Mouse (Mus musculus) kidney, embryonic 16.5 days (tissue): ENCODE results near the gene Ankrd54. TPM values are rescaled to one million over a fixed set of nuclear protein-coding genes. Genes with fewer than 3 reads are reported as not detected.
A peak's percentile ranks its signal among the peaks of the same experiment; 100 is the strongest.

Source experiments
- ATAC-seq: fragments of 200-750 bp; cut with Nextera tagmentation; 2 replicates; pipeline ENCODE4 v1.8.0; 2017; ENCODE audit warnings: moderate TSS enrichment; ENCODE audit not compliant: low FRiP score, low TSS enrichment
- H3K27ac ChIP-seq: fragments of 300-500 bp; sonication (generic); 2 replicates; pipeline ENCODE4 v1.5.1; 2014; ENCODE audit warnings: low read length
- H3K27me3 ChIP-seq: fragments of 300-500 bp; sonication (generic); 2 replicates; pipeline ENCODE4 v1.6.1; 2014; ENCODE audit warnings: low read length, control low read depth, mixed read lengths; ENCODE audit not compliant: insufficient read depth
- H3K36me3 ChIP-seq: fragments of 300-500 bp; sonication (generic); 2 replicates; pipeline ENCODE4 v1.6.1; 2014; ENCODE audit warnings: low read length, control low read depth, mixed read lengths; ENCODE audit not compliant: insufficient read depth
- H3K4me1 ChIP-seq: fragments of 300-500 bp; sonication (generic); 2 replicates; pipeline ENCODE4 v1.6.1; 2014; ENCODE audit warnings: low read length, control low read depth, mixed read lengths; ENCODE audit not compliant: insufficient read depth
- H3K4me2 ChIP-seq: fragments of 300-500 bp; sonication (generic); replicated peaks from 2 replicates; pipeline ENCODE4 v1.6.1; 2014; ENCODE audit warnings: low read depth, low read length
- H3K4me3 ChIP-seq: fragments of 300-500 bp; sonication (generic); 2 replicates; pipeline ENCODE4 v1.5.1; 2014; ENCODE audit warnings: mild to moderate bottlenecking, low read length
- H3K9ac ChIP-seq: fragments of 300-500 bp; sonication (generic); replicated peaks from 2 replicates; pipeline ENCODE4 v1.6.1; 2014; ENCODE audit warnings: low read length
- H3K9me3 ChIP-seq: fragments of 300-500 bp; sonication (generic); 2 replicates; pipeline ENCODE4 v1.6.1; 2016; ENCODE audit warnings: low read length, control low read depth
- WGBS: fragments of 180-500 bp; shearing (Covaris S2); extraction: QIAGEN DNeasy Blood & Tissue Kit; methylation state at CpG from one replicate; pipeline ENCODE4 v1.1.7; 2014; 5-methylcytosine and 5-hydroxymethylcytosine counted together
- polyA plus RNA-seq: library from polyadenylated mRNA; unstranded; fragments of >200 nt; fragmentation: Nextera tagmentation; extraction: Ambion mirVana; gene quantifications from 2 replicates; pipeline ENCODE4 v1.2.1, GENCODE M21; 2015

Ankrd54 gene
- polyA plus RNA-seq, 1 experiment from 2014 or later: 52.5 TPM

- H3K27me3 ChIP-seq: no peaks in the 10 kb centered on the region
- peaks cover 12% of the 10 kb centered on the region for H3K4me1 ChIP-seq
- peaks cover 62% of the 10 kb centered on the region for H3K36me3 ChIP-seq
- no peak overlapping the region for H3K4me2 ChIP-seq
- no peak overlapping the region for H3K9ac ChIP-seq
- no peak overlapping the region for H3K4me3 ChIP-seq
- ATAC-seq: no peak
- WGBS: 83% methylated on average over 6 of the region's 6 CpGs
- no peaks in the 10 kb centered on the region for H3K9me3 ChIP-seq
- H3K27ac ChIP-seq: no peak overlapping the region
Observed at GRCm38 (mm10) chr15:79092284-79092683, 29.6 kb upstream of the Ankrd54 start.

GRCm38 (mm10) chr15:79079567-79079966 is 16.9 kb upstream of the Ankrd54 start:
- Histone ChIP-seq H3K4me1 (peaks cover 11% of the 10 kb centered on the region), H3K4me3 (no peak overlapping the region), H3K4me2 (no peak overlapping the region), H3K9ac (no peak overlapping the region), H3K9me3 (no peaks in the 10 kb centered on the region), H3K36me3 (peaks cover 79% of the 10 kb centered on the region), H3K27ac (no peak overlapping the region), H3K27me3 (no peaks in the 10 kb centered on the region)
- WGBS: 91% methylated on average over 7 of the region's 7 CpGs
- ATAC-seq: no peak

- Histone ChIP-seq H3K36me3 (peaks cover 42% of the 10 kb centered on the region), H3K4me2 (peak overlapping the region; percentile 90), H3K27me3 (no peaks in the 10 kb centered on the region), H3K4me1 (peaks cover 15% of the 10 kb centered on the region), H3K9ac (peak overlapping the region; percentile 87), H3K27ac (0 out of 2 replicates have a peak overlapping the region, but pooled peaks have one; percentile 92), H3K4me3 (peak overlapping the region; percentile 97), H3K9me3 (no peaks in the 10 kb centered on the region)
- WGBS: 35% methylated on average over 15 of the region's 15 CpGs
- ATAC-seq: no peak; the same call in 1 of the 2 replicates
Observed at GRCm38 (mm10) chr15:79075658-79076365, 13.1 kb upstream of the Ankrd54 start.

- under 1% methylated on average over 49 of the region's 49 CpGs for WGBS
- peak; percentile 87 for ATAC-seq
- no peaks in the 10 kb centered on the region for H3K27me3 ChIP-seq
Observed at GRCm38 (mm10) chr15:79074913-79075532, 12.3 kb upstream of the Ankrd54 start, which contains the start of gene Eif3l. Eif3l (plus strand) TSS chr15:79075179.

GRCm38 (mm10) chr15:79074446-79074845 is 11.8 kb upstream of the Ankrd54 start:
- Histone ChIP-seq H3K36me3 (peaks cover 31% of the 10 kb centered on the region), H3K27ac (peak overlapping the region; percentile 92), H3K27me3 (no peaks in the 10 kb centered on the region), H3K9me3 (no peaks in the 10 kb centered on the region), H3K4me2 (peak overlapping the region; percentile 90), H3K4me3 (peak overlapping the region; percentile 97), H3K9ac (peak overlapping the region; percentile 87), H3K4me1 (peaks cover 15% of the 10 kb centered on the region)
- no peak for ATAC-seq
- WGBS: 34% methylated on average over 10 of the region's 10 CpGs

More at GRCm38 (mm10) chr15:79074913-79075532, 12.3 kb upstream of the Ankrd54 start, which contains the start of gene Eif3l:
- Histone ChIP-seq H3K27ac (peak within 1 kb of the TSS; percentile 92), H3K4me3 (peak within 1 kb of the TSS; percentile 97), H3K9me3 (no peaks in the 10 kb centered on the region), H3K9ac (peak within 1 kb of the TSS; percentile 87), H3K36me3 (peaks cover 37% of the 10 kb centered on the region), H3K4me2 (peak within 1 kb of the TSS; percentile 90), H3K4me1 (peaks cover 15% of the 10 kb centered on the region)

- Histone ChIP-seq H3K27me3 (no peaks in the 10 kb centered on the region), H3K4me3 (no peak overlapping the region), H3K4me2 (no peak overlapping the region), H3K36me3 (peaks cover 24% of the 10 kb centered on the region), H3K9ac (no peak overlapping the region), H3K9me3 (no peaks in the 10 kb centered on the region), H3K4me1 (peaks cover 15% of the 10 kb centered on the region), H3K27ac (no peak overlapping the region)
- no peak for ATAC-seq
Observed at GRCm38 (mm10) chr15:79073752-79074151, 11.1 kb upstream of the Ankrd54 start.

- Histone ChIP-seq H3K4me2 (no peak overlapping the region), H3K36me3 (peaks cover under 1% of the 10 kb centered on the region; the same call in 1 of the 2 replicates), H3K27ac (no peak overlapping the region), H3K9me3 (no peaks in the 10 kb centered on the region), H3K4me1 (peaks cover 13% of the 10 kb centered on the region), H3K4me3 (no peak overlapping the region), H3K9ac (no peak overlapping the region), H3K27me3 (no peaks in the 10 kb centered on the region)
- no peak for ATAC-seq
- 63% methylated on average over 5 of the region's 5 CpGs for WGBS
Observed at GRCm38 (mm10) chr15:79071117-79072039, 8.7 kb upstream of the Ankrd54 start.

GRCm38 (mm10) chr15:79068416-79068815 is 5.7 kb upstream of the Ankrd54 start:
- peaks cover 3% of the 10 kb centered on the region for H3K4me1 ChIP-seq
- no peak overlapping the region for H3K4me3 ChIP-seq
- WGBS: 80% methylated on average over 3 of the region's 3 CpGs
- H3K27ac ChIP-seq: no peak overlapping the region
- H3K27me3 ChIP-seq: no peaks in the 10 kb centered on the region
- H3K9ac ChIP-seq: no peak overlapping the region
- no peaks in the 10 kb centered on the region for H3K9me3 ChIP-seq
- H3K4me2 ChIP-seq: no peak overlapping the region
- no peaks in the 10 kb centered on the region for H3K36me3 ChIP-seq
- no peak for ATAC-seq

- no peak for ATAC-seq
- H3K4me3 ChIP-seq: no peak overlapping the region
- H3K36me3 ChIP-seq: no peaks in the 10 kb centered on the region
- H3K9ac ChIP-seq: no peak overlapping the region
- no peaks in the 10 kb centered on the region for H3K9me3 ChIP-seq
- 73% methylated on average over 3 of the region's 3 CpGs for WGBS
- peaks cover 5% of the 10 kb centered on the region for H3K4me1 ChIP-seq
- no peak overlapping the region for H3K4me2 ChIP-seq
- H3K27me3 ChIP-seq: no peaks in the 10 kb centered on the region
- H3K27ac ChIP-seq: no peak overlapping the region
Observed at GRCm38 (mm10) chr15:79067631-79068030, 4.9 kb upstream of the Ankrd54 start.
